8 mouse cellular contexts compared by ENCODE assay signal in genomic region chr2:75705162-75705752, GRCm38 (mm10). TPM values are rescaled to one million over a fixed set of nuclear protein-coding genes. Genes with fewer than 3 reads are reported as not detected.
DNase-seq lines count a peak whose midpoint lies in the region; ATAC-seq and TF ChIP-seq lines count a peak whose summit lies in the region.

No protein-coding gene starts in this region.

- TF ChIP-seq CTCF in layer of hippocampus, adult 2 months (conservative IDR thresholded peaks at IDR 0.05): 0 out of 2 replicates have a peak, but pooled peaks have one; percentile 5
- TF ChIP-seq CTCF in cortical plate, adult 2 months (IDR thresholded peaks at IDR 0.05; ENCODE audit: extremely low read depth, insufficient read depth, low read length): no peak
- TF ChIP-seq CTCF in heart, postnatal 0 days (IDR thresholded peaks at IDR 0.05; ENCODE audit: low read depth): no peak

- H3K4me1 ChIP-seq in cortical plate, adult 2 months (ENCODE audit: control insufficient read depth, insufficient read depth, low read length): no peaks in the 10 kb centered on the region
- peaks cover 40% of the 10 kb centered on the region for H3K4me1 ChIP-seq in heart, postnatal 0 days (ENCODE audit: control insufficient read depth, insufficient read depth)
- peaks cover 36% of the 10 kb centered on the region for H3K4me1 ChIP-seq in liver, embryonic 11.5 days (replicated peaks; ENCODE audit: control insufficient read depth, insufficient read depth, low read length)

- 0 out of 2 replicates have a peak, but pooled peaks cover 4% of the 10 kb centered on the region for H3K9me3 ChIP-seq in heart, postnatal 0 days (replicated peaks; ENCODE audit: control insufficient read depth, low read length)
- H3K9me3 ChIP-seq in liver, embryonic 11.5 days (ENCODE audit: control insufficient read depth, low read length): no peaks in the 10 kb centered on the region

- 7% methylated on average over 19 of the region's 19 CpGs for WGBS in heart, postnatal 0 days
- 13% methylated on average over 19 of the region's 19 CpGs for whole genome bisulfite sequencing in liver, embryonic 11.5 days

- H3K27ac ChIP-seq in layer of hippocampus, adult 2 months: peak overlapping the region; percentile 93
- H3K27ac ChIP-seq in cortical plate, adult 2 months (ENCODE audit: insufficient read depth, low read length): 0 out of 2 replicates have a peak overlapping the region, but pooled peaks have one; percentile 48
- H3K27ac ChIP-seq in heart, postnatal 0 days (ENCODE audit: low read depth): peak overlapping the region; percentile 100
- peak overlapping the region; percentile 99 for H3K27ac ChIP-seq in liver, embryonic 11.5 days (ENCODE audit: low read depth, low read length)

- TF ChIP-seq EP300 in heart, postnatal 0 days (IDR thresholded peaks at IDR 0.05; ENCODE audit: low read depth): no peak

- no peak for TF ChIP-seq POLR2A in cortical plate, adult 2 months (IDR thresholded peaks at IDR 0.05; ENCODE audit: extremely low read depth, insufficient read depth, low read length)

- H3K4me3 ChIP-seq in layer of hippocampus, adult 2 months: peak overlapping the region; percentile 74
- H3K4me3 ChIP-seq in cortical plate, adult 2 months (ENCODE audit: insufficient read depth, low read length): peak overlapping the region; percentile 45; the same call in 1 of the 2 replicates
- H3K4me3 ChIP-seq in heart, postnatal 0 days (ENCODE audit: low read depth, low read length): peak overlapping the region; percentile 81
- H3K4me3 ChIP-seq in liver, embryonic 11.5 days (ENCODE audit: low read depth, low read length): peak overlapping the region; percentile 73

- H3K9ac ChIP-seq in heart, postnatal 0 days (replicated peaks; ENCODE audit: low read depth, low read length): peak overlapping the region; percentile 96
- peak overlapping the region; percentile 90 for H3K9ac ChIP-seq in liver, embryonic 11.5 days (ENCODE audit: low read depth, low read length)

- H3K36me3 ChIP-seq in heart, postnatal 0 days (replicated peaks; ENCODE audit: control insufficient read depth, insufficient read depth, low read length): no peaks in the 10 kb centered on the region; the same call in 1 of the 2 replicates
- no peaks in the 10 kb centered on the region for H3K36me3 ChIP-seq in liver, embryonic 11.5 days (ENCODE audit: control insufficient read depth, insufficient read depth, low read length)

- H3K27me3 ChIP-seq in heart, postnatal 0 days (ENCODE audit: control insufficient read depth, insufficient read depth, low read length): no peaks in the 10 kb centered on the region
- no peaks in the 10 kb centered on the region for H3K27me3 ChIP-seq in liver, embryonic 11.5 days (replicated peaks; ENCODE audit: control insufficient read depth, insufficient read depth, low read length)

- no peak for DNase-seq in layer of hippocampus, adult 2 months (ENCODE audit: low spot score in 2 of 2)
- DNase-seq in layer of hippocampus, adult 18-20 months (ENCODE audit: low spot score in 2 of 2): no peak
- peak; percentile 74 for DNase-seq in heart, postnatal 0 days (ENCODE audit: low spot score)
- no peak for DNase-seq in liver, embryonic 11.5 days (ENCODE audit: low spot score)
- no peak for DNase-seq in layer of hippocampus, adult 8-10 months (ENCODE audit: low spot score in 2 of 2)
- DNase-seq in right cerebral cortex, postnatal 36 days (ENCODE audit: low spot score in 2 of 2): no peak

- H3K4me2 ChIP-seq in heart, postnatal 0 days (ENCODE audit: low read depth, low read length): peak overlapping the region; percentile 75
- peak overlapping the region; percentile 67 for H3K4me2 ChIP-seq in liver, embryonic 11.5 days

- ATAC-seq in heart, postnatal 0 days (ENCODE audit: insufficient read depth, low read depth): 0 out of 2 replicates have a peak, but pooled peaks have one; percentile 3
- ATAC-seq in liver, embryonic 11.5 days (replicated peaks; ENCODE audit: low FRiP score): no peak
- peak; percentile 22 for ATAC-seq in monocyte, adult 5-6 weeks (replicated peaks; ENCODE audit: insufficient number of reproducible peaks, low FRiP score, low TSS enrichment, poor library complexity, severe bottlenecking)

RNA-seq across cellular contexts. Expression of gene Nfe2l2, which starts 0.8 kb away (rescaled TPM):
- total RNA-seq in layer of hippocampus, adult 2 months (2021): 10 to 100 TPM; 12.6 to 13.6 TPM
- total RNA-seq in layer of hippocampus, adult 18-20 months (2021): 10 to 100 TPM; 14.5 to 16.3 TPM
- polyA plus RNA-seq in cortical plate, adult 2 months (2012; rRNA removed): 18.9 and 20.1 TPM in 2 replicates
- 47.1 and 55.2 TPM in 2 replicates for total RNA-seq in heart, postnatal 0 days (2014; rRNA removed; ENCODE audit: low replicate concordance)
- 50.1 and 50.4 TPM in 2 replicates for polyA plus RNA-seq in heart, postnatal 0 days (2015; fragmentation: Nextera tagmentation; extraction: Ambion mirVana)
- 69.6 and 77.5 TPM in 2 replicates for polyA plus RNA-seq in liver, embryonic 11.5 days (2014; fragmentation: Nextera tagmentation; extraction: Ambion mirVana)
- total RNA-seq in monocyte, adult 5-6 weeks (2017): 147 to 253 TPM (median 230 TPM) in 3 replicates
- 10 to 100 TPM; 14.1 to 29.2 (median 20.6) TPM for total RNA-seq in layer of hippocampus, adult 8-10 months (2022)

RNA-seq across cellular contexts. Expression of gene Hnrnpa3, which starts 46.2 kb away (rescaled TPM):
- total RNA-seq in layer of hippocampus, adult 2 months (2021): 100 to 1,000 TPM; 305 to 319 TPM
- 100 to 1,000 TPM; 289 to 299 TPM for total RNA-seq in layer of hippocampus, adult 18-20 months (2021)
- polyA plus RNA-seq in cortical plate, adult 2 months (2012; rRNA removed): 199 and 223 TPM in 2 replicates
- 26.0 and 33.9 TPM in 2 replicates for total RNA-seq in heart, postnatal 0 days (2014; rRNA removed; ENCODE audit: low replicate concordance)
- 93.6 and 102 TPM in 2 replicates for polyA plus RNA-seq in heart, postnatal 0 days (2015; fragmentation: Nextera tagmentation; extraction: Ambion mirVana)
- polyA plus RNA-seq in liver, embryonic 11.5 days (2014; fragmentation: Nextera tagmentation; extraction: Ambion mirVana): 222 and 234 TPM in 2 replicates
- 236 to 464 TPM (median 357 TPM) in 3 replicates for total RNA-seq in monocyte, adult 5-6 weeks (2017)
- total RNA-seq in layer of hippocampus, adult 8-10 months (2022): 100 to 1,000 TPM; 271 to 283 (median 276) TPM

Comparison
In these comparisons a context has a peak if more than half of its experiments do, and no peak if none do; other contexts are left out.
1. H3K27ac ChIP-seq: peak in every context shown above with its lines; median percentile 100 in heart, postnatal 0 days; 99 in liver, embryonic 11.5 days; 93 in layer of hippocampus, adult 2 months; 48 in cortical plate, adult 2 months.